Mouse (Mus musculus) MEL (cell line): Measurements from ENCODE around the gene Exoc4. TPM values are rescaled to one million over a fixed set of nuclear protein-coding genes. Genes with fewer than 3 reads are reported as not detected.

Source experiments
- DNase-seq: peaks from one replicate; pipeline ENCODE4 v3.0.0; 2011; ENCODE audit warnings: low read depth, low spot score
- H3K27ac ChIP-seq: 2 replicates; pipeline ENCODE4 v1.5.1; 2012; ENCODE audit warnings: low read depth, mild to moderate bottlenecking, control low read depth, low read length, moderate library complexity; ENCODE audit not compliant: control insufficient read depth
- H3K27me3 ChIP-seq, 2 experiments: fragments of 150-350 bp in 1 of 2; sonication (generic) in 1 of 2; 2 replicates each; pipeline ENCODE4 v1.6.1; 2012; ENCODE audit warnings: low read length in 2 of 2, mild to moderate bottlenecking in 2 of 2, improper control_type of control experiment in 1 of 2, moderate library complexity in 1 of 2; ENCODE audit not compliant: insufficient read depth in 2 of 2, control insufficient read depth in 1 of 2
- H3K36me3 ChIP-seq, 2 experiments: 2 replicates each; pipeline ENCODE4 v1.6.1; 2012 to 2014; ENCODE audit warnings: low read length in 2 of 2, improper control_type of control experiment in 1 of 2, inconsistent platforms in 1 of 2, mild to moderate bottlenecking in 1 of 2; ENCODE audit not compliant: insufficient read depth in 2 of 2, control insufficient read depth in 1 of 2
- H3K4me1 ChIP-seq, 2 experiments: fragments of 150-350 bp in 1 of 2; sonication (generic) in 1 of 2; 2 replicates each; pipeline ENCODE4 v1.6.1; 2012; ENCODE audit warnings: low read length in 2 of 2, improper control_type of control experiment in 1 of 2, mild to moderate bottlenecking in 1 of 2; ENCODE audit not compliant: insufficient read depth in 2 of 2, control insufficient read depth in 1 of 2
- H3K4me3 ChIP-seq, 2 experiments: fragments of 150-350 bp in 1 of 2; sonication (generic) in 1 of 2; 2 replicates each; pipeline ENCODE4 v1.5.1; 2012; ENCODE audit warnings: low read depth in 2 of 2, low read length in 2 of 2, mild to moderate bottlenecking in 2 of 2, moderate library complexity in 2 of 2, control low read depth in 1 of 2, improper control_type of control experiment in 1 of 2; ENCODE audit not compliant: control insufficient read depth in 1 of 2, insufficient read depth in 1 of 2
- H3K79me2 ChIP-seq: 2 replicates; pipeline ENCODE4 v1.6.1; 2012; ENCODE audit warnings: mild to moderate bottlenecking, low read length, moderate library complexity; ENCODE audit not compliant: control insufficient read depth, poor library complexity, insufficient read depth
- H3K9ac ChIP-seq: 2 replicates; pipeline ENCODE4 v1.6.1; 2012; ENCODE audit warnings: low read depth, mild to moderate bottlenecking, control low read depth, low read length, moderate library complexity; ENCODE audit not compliant: control insufficient read depth, poor library complexity, severe bottlenecking
- H3K9me3 ChIP-seq: fragments of 150-350 bp; sonication (generic); replicated peaks from 2 replicates; pipeline ENCODE4 v1.6.1; 2012; ENCODE audit warnings: mild to moderate bottlenecking, low read length, improper control_type of control experiment, moderate library complexity; ENCODE audit not compliant: insufficient read depth
- CTCF ChIP-seq, 3 experiments: IDR thresholded peaks in 2 of 3; conservative IDR thresholded peaks in 1 of 3; 2 replicates each; pipeline ENCODE4 v1.5.1; 2011 to 2012; ENCODE audit warnings: low read length in 3 of 3, low read depth in 2 of 3, mild to moderate bottlenecking in 2 of 3, improper control_type of control experiment in 1 of 3, inconsistent platforms in 1 of 3, mixed read lengths in 1 of 3, moderate library complexity in 1 of 3; ENCODE audit not compliant: control insufficient read depth in 1 of 3, insufficient read depth in 1 of 3, poor library complexity in 1 of 3, severe bottlenecking in 1 of 3
- ELF1 ChIP-seq: IDR thresholded peaks from 2 replicates; pipeline ENCODE4 v1.6.1; 2014; ENCODE audit warnings: low read depth, mild to moderate bottlenecking, inconsistent platforms, low read length, improper control_type of control experiment, moderate library complexity
- GABPA ChIP-seq: IDR thresholded peaks from 2 replicates; pipeline ENCODE4 v1.6.1; 2012; ENCODE audit warnings: low read depth, mild to moderate bottlenecking, inconsistent platforms, low read length, improper control_type of control experiment, moderate library complexity
- HCFC1 ChIP-seq: IDR thresholded peaks from 2 replicates; pipeline ENCODE4 v1.6.1; 2012; ENCODE audit warnings: low read depth, mild to moderate bottlenecking, inconsistent platforms, low read length, improper control_type of control experiment, moderate library complexity
- KAT2A ChIP-seq: conservative IDR thresholded peaks from 2 replicates; pipeline ENCODE4 v1.6.1; 2012; ENCODE audit warnings: low read depth, low read length, improper control_type of control experiment, inconsistent platforms
- MAFK ChIP-seq: IDR thresholded peaks from 2 replicates; pipeline ENCODE4 v1.6.1; 2011; ENCODE audit warnings: low read depth, mild to moderate bottlenecking, low read length, improper control_type of control experiment, borderline replicate concordance
- MAX ChIP-seq: IDR thresholded peaks from 2 replicates; pipeline ENCODE4 v1.6.1; 2011; ENCODE audit warnings: low read length, improper control_type of control experiment
- MAZ ChIP-seq: IDR thresholded peaks from 2 replicates; pipeline ENCODE4 v1.6.1; 2012; ENCODE audit warnings: low read depth, mild to moderate bottlenecking, inconsistent platforms, low read length, improper control_type of control experiment
- MEF2A ChIP-seq: IDR thresholded peaks from 2 replicates; pipeline ENCODE4 v1.6.1; 2014; ENCODE audit warnings: low read depth, mild to moderate bottlenecking, inconsistent platforms, low read length, improper control_type of control experiment; ENCODE audit not compliant: poor library complexity, insufficient replicate concordance, severe bottlenecking; ENCODE audit errors: extremely low read depth
- MYB ChIP-seq: IDR thresholded peaks from 2 replicates; pipeline ENCODE4 v1.6.1; 2011; ENCODE audit warnings: mild to moderate bottlenecking, low read depth, low read length, improper control_type of control experiment
- NELFE ChIP-seq: IDR thresholded peaks from 2 replicates; pipeline ENCODE4 v1.6.1; 2011; ENCODE audit warnings: low read depth, low read length, improper control_type of control experiment
- POLR2A ChIP-seq, 2 experiments: IDR thresholded peaks; 2 replicates each; pipeline ENCODE4 v1.6.1; 2011 to 2012; ENCODE audit warnings: low read length in 2 of 2, mild to moderate bottlenecking in 2 of 2, control low read depth in 1 of 2, improper control_type of control experiment in 1 of 2, low read depth in 1 of 2, moderate library complexity in 1 of 2; ENCODE audit not compliant: control insufficient read depth in 1 of 2, insufficient read depth in 1 of 2, poor library complexity in 1 of 2
- POLR2AphosphoS2 ChIP-seq: IDR thresholded peaks from 2 replicates; pipeline ENCODE4 v1.6.1; 2011; ENCODE audit warnings: low read length, improper control_type of control experiment
- RAD21 ChIP-seq: IDR thresholded peaks from 2 replicates; pipeline ENCODE4 v1.6.1; 2011; ENCODE audit warnings: mild to moderate bottlenecking, low read depth, low read length, improper control_type of control experiment
- RCOR1 ChIP-seq: IDR thresholded peaks from 2 replicates; pipeline ENCODE4 v1.6.1; 2012; ENCODE audit warnings: low read depth, mild to moderate bottlenecking, inconsistent platforms, low read length, improper control_type of control experiment
- SIN3A ChIP-seq: IDR thresholded peaks from 2 replicates; pipeline ENCODE4 v1.6.1; 2012; ENCODE audit warnings: low read length, improper control_type of control experiment, inconsistent platforms
- SMC3 ChIP-seq: IDR thresholded peaks from 2 replicates; pipeline ENCODE4 v1.6.1; 2011; ENCODE audit warnings: low read depth, low read length, improper control_type of control experiment
- TBP ChIP-seq: IDR thresholded peaks from 2 replicates; pipeline ENCODE4 v1.8.0; 2011; ENCODE audit warnings: low read depth, low read length, improper control_type of control experiment
- UBTF ChIP-seq: IDR thresholded peaks from 2 replicates; pipeline ENCODE4 v1.6.1; 2012; ENCODE audit warnings: low read depth, mild to moderate bottlenecking, inconsistent platforms, low read length, improper control_type of control experiment, moderate library complexity, borderline replicate concordance; ENCODE audit not compliant: insufficient read depth
- USF2 ChIP-seq, 2 experiments: IDR thresholded peaks; 2 replicates each; pipeline ENCODE4 v1.6.1; 2011 to 2012; ENCODE audit warnings: improper control_type of control experiment in 2 of 2, low read length in 2 of 2, borderline replicate concordance in 1 of 2, inconsistent platforms in 1 of 2, low read depth in 1 of 2, mild to moderate bottlenecking in 1 of 2; ENCODE audit not compliant: insufficient read depth in 1 of 2
- ZC3H11A ChIP-seq: IDR thresholded peaks from 2 replicates; pipeline ENCODE4 v1.6.1; 2012; ENCODE audit warnings: low read depth, mild to moderate bottlenecking, inconsistent platforms, low read length, improper control_type of control experiment
- ZKSCAN1 ChIP-seq: IDR thresholded peaks from 2 replicates; pipeline ENCODE4 v1.6.1; 2012; ENCODE audit warnings: low read depth, mild to moderate bottlenecking, inconsistent platforms, low read length, improper control_type of control experiment, moderate library complexity
- polyA plus RNA-seq, 2 experiments: library from polyadenylated mRNA; stranded (reverse) in 1 of 2; unstranded in 1 of 2; fragments of >175 nt in 1 of 2; fragments of >200 nt in 1 of 2; gene quantifications; 2 replicates each; pipeline versions ENCODE4 v1.2.1 to v1.2.4; 2012; ENCODE audit warnings: low replicate concordance in 2 of 2, low read depth in 1 of 2; ENCODE audit not compliant: insufficient read length in 2 of 2, insufficient read depth in 1 of 2, missing spikeins in 1 of 2
- total RNA-seq: library from RNA; depleted of rRNA; stranded (reverse); fragments of 300-350 nt; gene quantifications from 2 replicates; pipeline ENCODE4 v1.2.3, GENCODE M21; 2012

Exoc4 gene
- total and polyA plus RNA-seq, 3 experiments = 16.4 to 22.6 TPM; not detected in 1

- Histone ChIP-seq H3K4me1 (no peaks in the 10 kb centered on the region), H3K4me3 (no peak overlapping the region), H3K27ac (no peak overlapping the region), H3K27me3 (no peaks in the 10 kb centered on the region)
- no peak for TF ChIP-seq TBP
- no peak for TF ChIP-seq ELF1
- no peak for TF ChIP-seq HCFC1
- TF ChIP-seq KAT2A = no peak
- TF ChIP-seq MAFK = no peak
- TF ChIP-seq RAD21 = no peak
- TF ChIP-seq, all 39 proteins: peak for 0
- Histone ChIP-seq H3K36me3 (no peaks in the 10 kb centered on the region), H3K9me3 (no peaks in the 10 kb centered on the region), H3K9ac (no peak overlapping the region), H3K79me2 (no peaks in the 10 kb centered on the region)
- no peak for DNase-seq
These were observed 490.0 kb downstream of the Exoc4 start for GRCm38 (mm10) chr6:33738857-33739291.

DNA sequence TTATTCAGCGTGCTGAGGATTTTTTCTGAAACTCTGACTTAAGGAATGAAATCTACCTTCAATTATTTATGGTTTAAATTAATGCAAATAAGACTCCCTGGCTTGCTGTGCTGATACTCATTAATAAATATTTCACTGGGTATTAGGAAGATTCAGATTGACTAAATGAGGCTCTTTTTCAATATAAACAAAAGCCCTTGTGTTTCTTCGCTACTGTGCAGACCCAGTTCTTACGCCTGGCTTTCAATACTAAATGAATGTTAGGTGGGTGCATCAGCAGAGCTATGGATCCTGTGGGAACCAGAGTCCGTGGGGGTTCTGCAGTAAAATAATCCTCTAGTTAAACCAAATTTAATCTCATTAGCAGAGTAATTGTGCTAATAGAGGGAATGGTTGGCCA is 490.4 kb downstream of the Exoc4 start:
- Histone ChIP-seq H3K27ac (no peak overlapping the region), H3K9ac (no peak overlapping the region), H3K9me3 (no peaks in the 10 kb centered on the region), H3K27me3 (no peaks in the 10 kb centered on the region), H3K79me2 (no peaks in the 10 kb centered on the region), H3K36me3 (no peaks in the 10 kb centered on the region), H3K4me3 (no peak overlapping the region), H3K4me1 (no peaks in the 10 kb centered on the region)
- TF ChIP-seq RCOR1 = no peak
- no peak for TF ChIP-seq MYB
- no peak for TF ChIP-seq NELFE
- no peak for TF ChIP-seq CTCF (IDR thresholded peaks at IDR 0.05 in 2 of 3, conservative IDR thresholded peaks at IDR 0.05 in 1 of 3; ENCODE audit: control insufficient read depth in 1 of 3, insufficient read depth in 1 of 3, low read depth in 2 of 3, low read length in 3 of 3, poor library complexity in 1 of 3, severe bottlenecking in 1 of 3)
- TF ChIP-seq ZC3H11A = no peak
- no peak for TF ChIP-seq SIN3A
- no peak for TF ChIP-seq MAZ
- no peak for TF ChIP-seq MEF2A
- TF ChIP-seq POLR2AphosphoS2 = no peak
- TF ChIP-seq USF2 (IDR thresholded peaks at IDR 0.05; ENCODE audit: borderline replicate concordance in 1 of 2, insufficient read depth in 1 of 2, low read depth in 1 of 2, low read length in 2 of 2) = no peak
- no peak for TF ChIP-seq MAX
- TF ChIP-seq GABPA = no peak
- no peak for TF ChIP-seq TBP
- TF ChIP-seq ZKSCAN1 = no peak
- no peak for TF ChIP-seq ELF1
- no peak for TF ChIP-seq POLR2A (IDR thresholded peaks at IDR 0.05; ENCODE audit: control insufficient read depth in 1 of 2, insufficient read depth in 1 of 2, low read depth in 1 of 2, low read length in 2 of 2, poor library complexity in 1 of 2)
- no peak for TF ChIP-seq UBTF
- TF ChIP-seq HCFC1 = no peak
- no peak for TF ChIP-seq SMC3
- no peak for DNase-seq
